Mouse (Mus musculus) CD4-positive helper T cell, adult 2 months (primary cell): ENCODE measurements around the gene Frmd4a.
"Not testable (repeated sequence)": the region's sequence is repeated elsewhere in the genome, so short reads cannot be mapped to it uniquely, and the experiment has no call there.

ENCODE experiments used
- DNase-seq: peaks from one replicate; pipeline ENCODE4 v3.0.0-alpha.2; 2012; ENCODE audit warnings: low read depth, missing footprints, low spot score

The Frmd4a gene

DNA sequence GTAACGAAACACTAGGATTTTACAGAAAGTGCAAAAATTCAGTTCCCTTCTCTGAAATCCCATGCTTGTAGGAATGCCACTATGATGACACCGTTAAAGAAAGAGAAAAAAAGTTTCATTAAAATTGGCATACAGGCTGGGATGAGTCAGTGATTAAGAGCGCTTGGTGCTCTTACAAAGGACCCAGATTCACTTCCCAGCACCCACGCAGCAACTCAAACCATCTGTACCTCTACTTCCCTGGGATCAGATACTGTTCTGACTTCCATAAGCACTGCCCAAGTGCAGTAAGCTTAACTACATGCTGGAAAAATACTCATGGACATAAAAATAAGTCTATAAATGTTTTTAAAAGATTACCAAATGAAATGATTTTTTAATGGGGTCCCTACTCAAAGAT, 599.5 kb downstream of the Frmd4a start:
- DNase-seq: no peak

DNA sequence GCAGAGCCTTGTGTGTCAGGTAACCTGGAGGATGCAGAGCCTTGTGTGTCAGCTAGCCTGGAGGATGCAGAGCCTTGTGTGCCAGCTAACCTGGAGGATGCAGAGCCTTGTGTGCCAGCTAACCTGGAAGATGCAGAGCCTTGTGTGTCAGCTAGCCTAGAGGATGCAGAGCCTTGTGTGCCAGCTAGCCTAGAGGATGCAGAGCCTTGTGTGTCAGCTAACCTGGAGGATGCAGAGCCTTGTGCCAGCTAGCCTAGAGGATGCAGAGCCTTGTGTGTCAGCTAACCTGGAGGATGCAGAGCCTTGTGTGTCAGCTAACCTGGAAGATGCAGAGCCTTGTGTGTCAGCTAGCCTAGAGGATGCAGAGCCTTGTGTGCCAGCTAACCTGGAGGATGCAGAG, 601.6 kb downstream of the Frmd4a start:
- not testable (repeated sequence) for DNase-seq

DNA sequence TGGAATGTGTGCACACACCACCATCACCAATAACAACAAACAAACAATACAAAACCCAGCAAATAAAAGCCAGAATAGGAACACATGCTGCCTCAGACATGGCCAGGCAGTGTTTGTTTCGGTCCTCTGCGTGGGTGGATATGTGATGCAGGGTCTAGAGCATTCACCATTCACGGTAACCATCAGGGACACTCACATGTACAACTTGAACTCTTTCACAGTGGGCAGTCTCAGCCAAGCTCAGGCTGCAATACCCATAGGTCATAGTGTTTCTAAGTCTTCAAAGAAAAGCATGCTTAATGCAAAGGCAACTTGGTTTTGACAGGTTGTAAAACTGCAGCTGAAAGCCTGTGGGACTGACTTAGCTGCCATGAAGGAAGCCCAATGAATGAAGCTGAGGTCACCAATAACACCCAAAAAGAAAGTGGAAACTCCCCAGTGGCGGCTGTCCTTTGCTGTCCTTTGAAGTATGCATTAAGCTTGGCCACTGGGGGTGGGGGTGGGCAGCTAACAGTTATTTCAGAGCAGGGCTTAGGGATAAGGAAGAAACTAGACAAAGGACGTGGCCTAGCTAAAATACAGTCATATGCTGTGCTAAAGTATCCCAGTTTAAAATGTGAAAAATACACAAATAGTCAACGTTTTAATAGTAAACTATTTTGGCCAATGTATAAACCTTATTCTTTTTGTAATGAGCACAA, 602.5 kb downstream of the Frmd4a start:
- no peak for DNase-seq

DNA sequence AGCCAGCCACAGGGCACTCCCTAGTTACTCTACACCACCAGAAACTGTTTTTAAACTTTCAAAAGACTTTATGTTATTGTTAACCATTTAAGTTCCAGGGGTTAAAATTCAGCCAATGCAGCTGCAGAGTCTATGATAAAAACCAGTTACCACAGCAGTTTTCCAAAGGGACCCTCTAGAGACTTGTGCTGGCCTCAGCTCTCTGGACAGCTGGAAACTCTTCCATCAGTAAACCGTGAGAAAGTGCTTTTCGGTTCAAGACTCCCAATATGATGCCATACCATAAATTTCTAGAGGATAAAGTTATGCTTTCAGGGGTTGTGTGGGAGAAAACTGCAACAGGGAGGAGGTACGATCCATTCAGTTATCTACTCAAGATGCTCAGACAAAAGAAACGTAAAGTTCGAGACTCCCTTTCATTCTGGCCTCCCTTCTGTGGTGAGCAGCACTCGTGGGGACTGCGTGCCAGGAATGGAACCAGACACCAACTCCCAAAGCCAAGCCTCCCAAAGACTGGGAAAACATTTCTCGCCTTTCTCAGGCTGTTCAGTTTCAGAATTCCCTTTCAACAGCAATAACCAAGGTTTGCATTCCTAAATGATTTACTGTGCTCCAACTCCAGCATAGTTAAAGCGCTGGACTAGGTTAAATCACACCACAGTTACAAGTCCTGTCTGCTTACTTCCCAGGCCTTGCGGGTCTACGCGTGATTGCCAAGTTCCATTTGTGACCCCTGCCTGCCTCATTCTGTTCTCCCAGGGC, 603.3 kb downstream of the Frmd4a start:
- no peak for DNase-seq

DNA sequence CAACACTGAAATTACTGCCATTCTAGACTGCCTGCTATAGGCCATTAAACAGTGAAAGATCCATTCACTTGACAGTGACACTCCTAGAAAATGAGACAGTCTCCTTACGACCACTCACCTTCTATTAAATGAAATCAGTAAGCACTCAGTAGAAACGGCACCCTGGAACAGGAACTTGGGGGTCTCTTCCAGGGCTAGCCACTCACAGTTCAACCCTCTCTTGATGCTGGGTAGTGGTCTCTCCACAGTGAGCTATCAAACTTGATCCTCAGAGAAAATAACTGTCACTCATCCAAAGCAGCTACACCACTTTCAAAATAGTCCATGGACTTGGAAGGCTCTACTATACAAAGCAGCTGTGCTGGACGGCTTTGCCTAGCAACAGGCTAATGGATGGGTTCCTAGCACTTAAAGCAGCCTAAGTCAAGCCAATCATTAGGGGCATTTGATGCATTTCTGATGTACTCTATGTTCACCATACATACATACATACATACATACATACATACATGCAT, 604.0 kb downstream of the Frmd4a start:
- DNase-seq: no peak

- no peak for DNase-seq
Observed at GRCm38 (mm10) chr2:4626911-4627310, 609.4 kb downstream of the Frmd4a start.

DNA sequence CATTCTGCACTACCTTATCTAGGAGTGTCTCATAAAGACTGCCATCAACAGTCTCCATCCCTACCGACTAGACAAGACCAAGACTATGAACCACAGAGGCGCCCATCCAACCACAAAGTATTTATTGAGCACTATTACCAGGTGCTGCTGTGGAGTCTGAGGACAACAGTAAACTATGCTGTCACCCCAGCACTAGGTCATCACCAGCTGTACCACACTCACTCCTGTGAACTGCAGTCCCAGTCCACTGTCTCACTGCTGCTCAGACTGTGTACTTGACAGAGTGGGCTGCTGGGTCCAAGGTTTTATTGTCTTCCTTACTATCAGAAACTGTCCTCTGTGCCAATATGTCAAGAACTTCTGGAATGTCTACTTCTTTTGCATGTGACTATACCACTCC, 611.4 kb downstream of the Frmd4a start:
- no peak for DNase-seq

DNA sequence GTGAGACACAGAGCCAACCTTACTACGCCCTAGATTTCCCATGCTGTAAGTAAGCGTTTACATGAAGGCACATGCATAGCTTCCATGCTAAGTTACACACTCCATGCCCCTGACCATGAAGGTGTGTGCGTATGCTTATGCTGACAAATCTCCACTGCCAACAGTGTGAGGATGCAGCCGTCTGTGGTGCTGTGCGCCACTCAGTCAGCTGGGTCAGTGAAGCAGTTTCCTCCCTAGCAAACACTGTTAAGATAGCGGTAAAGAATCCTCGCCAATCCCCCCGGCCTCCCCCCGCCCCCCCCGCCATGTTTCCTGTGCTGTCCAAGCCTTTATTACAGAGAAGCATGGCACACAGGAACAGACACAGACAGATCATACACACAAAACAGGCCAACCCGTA, 612.0 kb downstream of the Frmd4a start:
- DNase-seq: no peak

DNA sequence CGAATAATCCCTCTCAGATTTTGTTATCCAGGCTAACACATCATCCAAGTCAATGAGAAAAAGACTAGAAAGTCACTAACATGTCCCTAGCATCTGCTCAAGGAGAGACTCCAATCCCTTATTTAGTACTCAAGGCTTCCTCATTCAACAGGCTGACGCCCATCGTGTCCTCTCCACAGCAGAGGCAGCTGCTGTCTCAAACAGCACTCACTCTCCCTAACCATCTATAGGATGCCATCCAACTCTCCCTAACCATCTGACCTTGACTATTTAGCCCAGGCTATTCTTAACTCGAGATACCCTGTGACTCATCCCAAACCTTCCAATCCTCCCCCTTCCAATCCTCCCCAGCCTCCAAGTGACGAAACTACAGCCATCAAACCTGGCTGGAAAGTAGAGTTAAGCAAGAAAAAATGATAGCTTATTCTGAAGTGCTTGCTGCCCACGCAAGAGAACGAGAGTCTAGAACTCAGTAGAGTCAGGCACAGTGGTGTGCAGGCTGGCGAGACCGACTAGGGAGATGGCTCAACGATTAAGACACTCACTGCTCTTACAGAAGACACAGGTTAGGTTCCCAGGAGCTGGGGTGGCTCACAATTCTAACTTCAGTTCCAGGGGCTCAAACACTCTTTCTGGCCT, 612.8 kb downstream of the Frmd4a start:
- no peak for DNase-seq

DNA sequence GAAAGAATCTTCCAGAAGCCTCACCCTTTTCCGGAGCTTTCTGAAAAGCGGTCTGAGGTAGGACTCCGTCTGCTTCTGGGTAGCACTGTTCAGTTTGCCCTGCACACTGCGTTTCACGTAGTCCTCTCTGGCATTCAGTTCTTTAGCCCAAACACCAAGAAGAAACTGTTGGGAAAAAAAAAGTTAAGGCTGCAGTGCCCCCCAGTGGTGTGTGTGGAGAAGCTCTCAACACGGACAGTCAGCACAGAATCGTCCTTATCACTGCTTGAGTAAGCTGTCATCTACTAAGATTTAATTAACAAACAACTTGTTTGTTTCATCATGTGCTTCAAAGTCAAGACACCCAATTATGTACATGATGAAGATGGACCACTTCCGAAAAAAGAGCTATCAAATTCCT, 618.3 kb downstream of the Frmd4a start:
- DNase-seq: no peak

DNA sequence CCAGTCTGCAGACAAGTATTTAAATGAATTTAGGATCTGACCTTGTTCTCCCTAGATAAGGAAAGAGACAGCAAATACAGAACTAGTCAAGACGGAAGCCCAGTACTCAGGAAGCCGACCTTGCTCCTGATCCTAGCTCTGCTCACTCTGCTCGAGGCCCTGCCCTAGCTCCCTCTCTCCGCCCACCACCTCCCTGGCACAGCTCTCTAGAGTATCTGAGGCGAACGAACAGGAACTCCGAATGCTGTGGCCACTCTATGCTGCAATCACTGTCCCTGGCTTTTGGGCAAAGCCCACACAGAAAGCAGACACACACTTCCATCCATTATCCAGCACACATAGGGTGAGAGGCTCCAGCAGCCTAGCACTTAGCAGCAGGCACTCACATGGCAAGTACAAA, 619.1 kb downstream of the Frmd4a start:
- no peak for DNase-seq

- no peak for DNase-seq
Observed at GRCm38 (mm10) chr2:4638189-4638588, 620.7 kb downstream of the Frmd4a start.

DNA sequence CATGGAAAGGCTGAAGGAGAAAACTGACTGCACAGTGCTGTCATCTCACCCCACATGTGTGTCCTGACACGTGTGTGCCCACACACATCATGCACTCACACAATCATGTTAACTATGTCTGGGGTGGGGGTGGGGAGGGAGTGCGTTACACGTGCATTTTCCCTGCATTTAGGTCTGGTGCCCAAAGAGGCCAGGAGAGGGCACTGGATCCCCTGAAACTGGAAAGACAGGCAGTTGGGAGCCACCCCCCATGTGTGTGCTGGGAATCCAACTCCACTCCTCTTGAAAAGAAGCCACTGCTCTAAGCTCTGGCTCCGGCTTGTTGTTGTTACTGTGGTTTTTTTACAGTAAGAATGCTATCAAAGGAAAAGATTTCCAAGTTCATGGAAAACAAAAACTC, 627.5 kb downstream of the Frmd4a start:
- DNase-seq: no peak

GRCm38 (mm10) chr2:4648094-4648493, 630.6 kb downstream of the Frmd4a start:
- peak; percentile 43 for DNase-seq

DNA sequence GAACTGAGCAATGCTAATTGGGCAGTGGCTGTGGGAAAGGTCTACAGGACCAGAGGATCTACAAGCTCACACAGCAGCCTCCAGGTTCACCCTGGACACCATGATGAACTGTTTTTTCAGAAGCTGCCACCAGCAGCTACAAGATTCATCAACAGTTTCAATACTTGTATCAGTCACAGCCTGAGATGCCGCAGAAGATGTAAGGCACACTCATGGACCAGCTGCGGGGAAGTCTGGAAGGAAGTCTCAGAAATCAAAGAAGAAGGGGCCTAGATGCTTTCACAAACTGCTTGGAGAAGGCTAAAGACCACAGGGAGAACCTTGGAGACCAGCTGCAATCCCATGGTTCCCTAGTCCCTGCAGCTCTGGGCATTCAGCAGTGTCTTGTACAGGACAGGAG, 632.1 kb downstream of the Frmd4a start:
- peak; percentile 13 for DNase-seq

DNA sequence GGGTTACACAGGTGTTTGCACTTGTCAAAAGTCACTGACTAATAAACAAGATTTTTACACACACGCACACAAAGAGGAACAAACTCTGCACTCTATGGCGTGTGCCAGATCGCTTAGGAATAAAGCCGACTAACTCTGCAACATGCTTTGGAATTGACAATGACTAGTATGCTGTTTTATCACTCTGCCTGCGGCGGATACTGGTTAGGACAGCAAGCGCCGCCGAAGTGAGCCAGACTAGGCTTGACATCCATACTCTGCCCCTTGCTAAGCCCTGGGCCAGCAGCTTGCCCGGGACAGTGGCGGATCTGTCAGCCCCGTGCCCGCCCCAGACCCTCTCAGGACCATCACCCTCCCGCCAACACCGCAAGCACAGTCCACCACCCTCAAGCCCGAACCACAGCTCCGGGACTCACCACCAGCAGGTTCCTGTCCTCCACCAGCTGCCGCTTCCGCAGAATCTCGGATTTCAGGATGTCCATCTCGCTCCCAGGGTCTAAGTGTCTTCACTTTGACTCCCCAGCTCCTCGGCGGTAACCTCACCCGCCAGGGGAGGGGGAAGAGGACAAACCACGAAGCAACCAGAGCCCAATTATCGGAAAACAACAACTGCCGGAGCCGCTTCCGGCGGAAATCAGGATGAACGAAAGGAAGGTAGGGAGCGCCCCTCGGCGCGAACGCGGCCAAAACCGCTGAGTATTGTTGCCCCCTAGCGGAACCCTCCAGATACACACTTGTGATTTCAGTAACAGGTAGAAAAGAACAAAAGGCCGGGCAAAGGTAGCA, 634.2 kb downstream of the Frmd4a start, which contains the start of gene Prpf18:
Gene Prpf18 (minus strand): TSS at position 614 of the 786 bp plus-strand sequence.
- peak; percentile 93 for DNase-seq

GRCm38 (mm10) chr2:4660677-4661076, 643.2 kb downstream of the Frmd4a start:
- no peak for DNase-seq
